Comparison of ENCODE assay signal across 33 mouse cellular contexts in the genomic region with DNA sequence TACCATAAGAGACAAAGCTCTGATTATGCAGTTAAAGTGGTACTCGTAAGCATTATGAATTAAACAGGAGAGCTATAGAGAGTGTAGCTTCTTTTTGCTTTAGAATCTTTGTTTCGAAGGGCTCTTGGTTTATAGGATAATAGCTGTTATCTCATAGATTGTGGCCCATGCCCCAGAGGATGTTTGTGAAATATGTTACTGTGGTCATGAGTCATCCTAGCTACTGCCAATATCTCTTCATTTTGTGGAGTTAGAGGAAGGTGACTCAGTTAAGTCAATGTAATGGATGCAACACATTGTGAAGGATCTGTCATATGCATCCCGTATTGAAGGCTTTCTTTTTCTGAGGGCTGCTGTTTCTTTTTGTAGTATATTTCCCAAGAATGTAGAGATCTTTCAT.
DNase-seq lines count a peak whose midpoint lies in the region; ATAC-seq and TF ChIP-seq lines count a peak whose summit lies in the region.
"Had no signal": no experiment of that assay in that cellular context is flagged by ENCODE, and none has a peak within 500 bp of the region (broad histone marks: within the 10 kb centered on the region; RNA-seq: fewer than 3 reads in every experiment).

No protein-coding gene starts in this region.

- H3K4me3 ChIP-seq in MEL (ENCODE audit: control insufficient read depth in 1 of 2, insufficient read depth in 1 of 2, low read depth in 2 of 2, low read length in 2 of 2) (peak overlapping the region in 1 of 2 experiments; percentile 26; a peak in 1 of 4 replicates), myocyte (no peak overlapping the region)
- H3K4me3 ChIP-seq in hindbrain, postnatal 0 days (ENCODE audit: low read length), result no peak overlapping the region
- H3K4me3 ChIP-seq in hindbrain, embryonic 11.5 days (ENCODE audit: low read depth, low read length), result no peak overlapping the region
- H3K4me3 ChIP-seq: embryonic facial prominence, embryonic 10.5 days; embryonic facial prominence, embryonic 13.5 days; erythroblast, embryonic 14.5 days; forebrain, embryonic 10.5 days; forebrain, embryonic 13.5 days; heart, embryonic 13.5 days; hindbrain, embryonic 12.5 days; hindbrain, embryonic 15.5 days; intestine, embryonic 15.5 days had no signal

- TF ChIP-seq EP300 in MEL (IDR thresholded peaks at IDR 0.05; ENCODE audit: low read depth in 1 of 2, low read length in 2 of 2), result peak; percentile 88 to 94

- TF ChIP-seq POLR2A in MEL (IDR thresholded peaks at IDR 0.05; ENCODE audit: control insufficient read depth in 1 of 2, insufficient read depth in 1 of 2, low read depth in 1 of 2, low read length in 2 of 2, poor library complexity in 1 of 2) (no peak), myocyte (IDR thresholded peaks at IDR 0.05; ENCODE audit: insufficient read length, low read depth) (no peak)

- no peaks in the 10 kb centered on the region for H3K9me3 ChIP-seq in MEL (replicated peaks; ENCODE audit: insufficient read depth, low read length)
- H3K9me3 ChIP-seq in hindbrain, postnatal 0 days (ENCODE audit: low read length), result no peaks in the 10 kb centered on the region
- H3K9me3 ChIP-seq in hindbrain, embryonic 11.5 days (ENCODE audit: control insufficient read depth, low read length), result no peaks in the 10 kb centered on the region
- H3K9me3 ChIP-seq: embryonic facial prominence, embryonic 10.5 days; embryonic facial prominence, embryonic 13.5 days; forebrain, embryonic 10.5 days; forebrain, embryonic 13.5 days; heart, embryonic 13.5 days; hindbrain, embryonic 12.5 days; hindbrain, embryonic 15.5 days; intestine, embryonic 15.5 days had no signal

- 87% methylated on average over 3 of the region's 3 CpGs for WGBS in hindbrain, postnatal 0 days
- 89% methylated on average over 3 of the region's 3 CpGs for WGBS in hindbrain, embryonic 11.5 days

- H3K27ac ChIP-seq in MEL (ENCODE audit: control insufficient read depth, low read depth, low read length), result peak overlapping the region; percentile 61
- H3K27ac ChIP-seq in hindbrain, postnatal 0 days, result no peak overlapping the region
- no peak overlapping the region for H3K27ac ChIP-seq in hindbrain, embryonic 11.5 days (ENCODE audit: low read depth, low read length)
- H3K27ac ChIP-seq: embryonic facial prominence, embryonic 10.5 days; embryonic facial prominence, embryonic 13.5 days; forebrain, embryonic 10.5 days; forebrain, embryonic 13.5 days; heart, embryonic 13.5 days; hindbrain, embryonic 12.5 days; hindbrain, embryonic 15.5 days; intestine, embryonic 15.5 days had no signal

- H3K27me3 ChIP-seq in MEL (ENCODE audit: control insufficient read depth in 1 of 2, insufficient read depth in 2 of 2, low read length in 2 of 2), result no peaks in the 10 kb centered on the region
- no peaks in the 10 kb centered on the region for H3K27me3 ChIP-seq in myocyte (ENCODE audit: control insufficient read depth, insufficient read depth, insufficient read length)
- no peaks in the 10 kb centered on the region for H3K27me3 ChIP-seq in hindbrain, postnatal 0 days (ENCODE audit: insufficient read depth, low read length)
- no peaks in the 10 kb centered on the region for H3K27me3 ChIP-seq in hindbrain, embryonic 11.5 days (ENCODE audit: control insufficient read depth, insufficient read depth, low read length)
- H3K27me3 ChIP-seq: embryonic facial prominence, embryonic 13.5 days; forebrain, embryonic 13.5 days; heart, embryonic 13.5 days; hindbrain, embryonic 12.5 days; hindbrain, embryonic 15.5 days; intestine, embryonic 15.5 days had no signal

- no peak for ATAC-seq in hindbrain, postnatal 0 days
- ATAC-seq in hindbrain, embryonic 11.5 days (ENCODE audit: low FRiP score), result no peak
- ATAC-seq: activated CD4-positive, CD25-positive, alpha-beta regulatory T cell, adult 4 months; CD4-positive, CD25-positive, alpha-beta regulatory T cell, adult 4 months; forebrain, embryonic 13.5 days; forebrain, embryonic 16.5 days; intestine, embryonic 15.5 days had no signal

- H3K36me3 ChIP-seq in MEL (ENCODE audit: control insufficient read depth in 1 of 2, insufficient read depth in 2 of 2, low read length in 2 of 2), result peaks cover 0 to 24% of the 10 kb centered on the region in 2 experiments; a peak in 2 of 4 replicates
- H3K36me3 ChIP-seq in myocyte (ENCODE audit: control insufficient read depth, insufficient read depth), result no peaks in the 10 kb centered on the region
- H3K36me3 ChIP-seq in hindbrain, postnatal 0 days (ENCODE audit: insufficient read depth, low read length), result no peaks in the 10 kb centered on the region
- H3K36me3 ChIP-seq in hindbrain, embryonic 11.5 days (ENCODE audit: control insufficient read depth, insufficient read depth, low read length), result no peaks in the 10 kb centered on the region
- H3K36me3 ChIP-seq: embryonic facial prominence, embryonic 10.5 days; embryonic facial prominence, embryonic 13.5 days; forebrain, embryonic 10.5 days; heart, embryonic 13.5 days; hindbrain, embryonic 12.5 days; hindbrain, embryonic 15.5 days; intestine, embryonic 15.5 days had no signal

- no peak overlapping the region for H3ac ChIP-seq in myocyte (ENCODE audit: control insufficient read depth, insufficient read length)

- DNase-seq in 3T3-L1 (ENCODE audit: low read depth, low spot score) (peak; percentile 98), MEL (ENCODE audit: low read depth, low spot score) (peak; percentile 90), NIH3T3 (ENCODE audit: low read depth) (peak; percentile 81)
- DNase-seq in hindbrain, postnatal 0 days (ENCODE audit: low spot score), result no peak
- no peak for DNase-seq in hindbrain, embryonic 11.5 days (ENCODE audit: low spot score)
- DNase-seq in gastrocnemius, postnatal 25 days, result no peak
- DNase-seq: adrenal gland, postnatal 10 days; adrenal gland, postnatal 36 days; B cell, adult 2 months; cerebellum, adult 11 months; cerebellum, adult 2 months; cerebellum, adult 9-11 months; cerebellum, postnatal 36 days; embryo, embryonic 11 days; gastrocnemius, postnatal 10 days; heart, adult 11 months; heart, postnatal 14 days; heart, postnatal 4 days; kidney, adult 11 months; kidney, adult 8-10 months had no signal

- H3K4me1 ChIP-seq in MEL (ENCODE audit: control insufficient read depth in 1 of 2, insufficient read depth in 2 of 2, low read length in 2 of 2), result peaks cover 0 to 16% of the 10 kb centered on the region in 2 experiments; a peak in 2 of 4 replicates
- H3K4me1 ChIP-seq in hindbrain, postnatal 0 days (ENCODE audit: insufficient read depth, low read length), result no peaks in the 10 kb centered on the region
- H3K4me1 ChIP-seq in hindbrain, embryonic 11.5 days (replicated peaks; ENCODE audit: control insufficient read depth, insufficient read depth, low read length), result no peaks in the 10 kb centered on the region
- H3K4me1 ChIP-seq: embryonic facial prominence, embryonic 10.5 days; embryonic facial prominence, embryonic 13.5 days; forebrain, embryonic 10.5 days; forebrain, embryonic 13.5 days; heart, embryonic 13.5 days; hindbrain, embryonic 12.5 days; hindbrain, embryonic 15.5 days; intestine, embryonic 15.5 days had no signal

- H3K9ac ChIP-seq in MEL (ENCODE audit: control insufficient read depth, low read depth, low read length, poor library complexity, severe bottlenecking), result peak overlapping the region; percentile 32; the same call in 1 of the 2 replicates
- H3K9ac ChIP-seq in hindbrain, postnatal 0 days (replicated peaks; ENCODE audit: low read length), result no peak overlapping the region
- no peak overlapping the region for H3K9ac ChIP-seq in hindbrain, embryonic 11.5 days (ENCODE audit: low read depth, low read length)
- H3K9ac ChIP-seq: embryonic facial prominence, embryonic 13.5 days; forebrain, embryonic 13.5 days; heart, embryonic 13.5 days; hindbrain, embryonic 12.5 days; hindbrain, embryonic 15.5 days; intestine, embryonic 15.5 days had no signal

- no peak for TF ChIP-seq RAD21 in MEL (IDR thresholded peaks at IDR 0.05; ENCODE audit: low read depth, low read length)

- no peak for TF ChIP-seq CTCF in MEL (IDR thresholded peaks at IDR 0.05 in 2 of 3, conservative IDR thresholded peaks at IDR 0.05 in 1 of 3; ENCODE audit: control insufficient read depth in 1 of 3, insufficient read depth in 1 of 3, low read depth in 2 of 3, low read length in 3 of 3, poor library complexity in 1 of 3, severe bottlenecking in 1 of 3)
- no peak for TF ChIP-seq CTCF in hindbrain, postnatal 0 days (IDR thresholded peaks at IDR 0.05; ENCODE audit: low read depth)

- H3K4me2 ChIP-seq in myocyte (ENCODE audit: low read depth), result no peak overlapping the region
- H3K4me2 ChIP-seq in hindbrain, postnatal 0 days (ENCODE audit: low read depth, low read length), result no peak overlapping the region
- H3K4me2 ChIP-seq in hindbrain, embryonic 11.5 days (replicated peaks; ENCODE audit: low read depth, low read length), result no peak overlapping the region
- H3K4me2 ChIP-seq: embryonic facial prominence, embryonic 13.5 days; forebrain, embryonic 13.5 days; heart, embryonic 13.5 days; hindbrain, embryonic 12.5 days; hindbrain, embryonic 15.5 days; intestine, embryonic 15.5 days had no signal

- H3K79me2 ChIP-seq in MEL (ENCODE audit: control insufficient read depth, insufficient read depth, low read length, poor library complexity) (no peaks in the 10 kb centered on the region), myocyte (ENCODE audit: control insufficient read depth, insufficient read depth) (no peaks in the 10 kb centered on the region)

TF ChIP-seq in MEL, 35 proteins besides CTCF, POLR2A, EP300 and RAD21 (continues in another document):
- TF ChIP-seq ZKSCAN1 (IDR thresholded peaks at IDR 0.05; ENCODE audit: low read depth, low read length) (no peak), TAL1 (IDR thresholded peaks at IDR 0.05; ENCODE audit: low read length) (peak; percentile 34; the same call in 1 of the 2 replicates), CHD1 (IDR thresholded peaks at IDR 0.05; ENCODE audit: low read depth, low read length) (no peak), GATA1 (IDR thresholded peaks at IDR 0.05; ENCODE audit: low read depth, low read length) (peak; percentile 89), CHD2 (IDR thresholded peaks at IDR 0.05; ENCODE audit: low read length) (no peak), TCF12 (IDR thresholded peaks at IDR 0.05; ENCODE audit: low read depth, low read length) (peak; percentile 59), MAFK (IDR thresholded peaks at IDR 0.05; ENCODE audit: borderline replicate concordance, low read depth, low read length) (no peak), HCFC1 (IDR thresholded peaks at IDR 0.05; ENCODE audit: low read depth, low read length) (no peak)

TF ChIP-seq in myocyte, 11 proteins besides CTCF, POLR2A, EP300 and RAD21:
- TF ChIP-seq TCF3 (IDR thresholded peaks at IDR 0.05; ENCODE audit: insufficient read length, low read depth) (no peak), SRF (IDR thresholded peaks at IDR 0.05; ENCODE audit: control insufficient read depth, insufficient read length, low read depth) (no peak), CEBPB (IDR thresholded peaks at IDR 0.05; ENCODE audit: insufficient read depth, poor library complexity, severe bottlenecking) (peak; percentile 65; the same call in 1 of the 2 replicates)

Comparison
In these comparisons a context has a peak if more than half of its experiments do, and no peak if none do; other contexts are left out.
1. DNase-seq: peak in 3T3-L1 (single experiment), MEL (single experiment) and NIH3T3 (single experiment); none in hindbrain, postnatal 0 days (single experiment), hindbrain, embryonic 11.5 days (single experiment) and gastrocnemius, postnatal 25 days (single experiment).